Mouse (Mus musculus) G1E (cell line): ENCODE results near the gene Stxbp3. TPM values are rescaled to one million over a fixed set of nuclear protein-coding genes. Genes with fewer than 3 reads are reported as not detected.

Experiments used
- ATAC-seq: 2 replicates; pipeline ENCODE4 v1.8.0; 2016; ENCODE audit warnings: mild to moderate bottlenecking; ENCODE audit not compliant: insufficient number of reproducible peaks, poor library complexity, low FRiP score, severe bottlenecking; ENCODE audit errors: extremely low read depth
- DNase-seq: peaks from one replicate; pipeline ENCODE4 v3.0.0; 2012; ENCODE audit warnings: low spot score
- H3K27me3 ChIP-seq: 2 replicates; pipeline ENCODE4 v1.6.1; 2012; ENCODE audit warnings: mild to moderate bottlenecking, low read length, inconsistent platforms; ENCODE audit not compliant: insufficient read depth
- H3K36me3 ChIP-seq: replicated peaks from 2 replicates; pipeline ENCODE3; 2012; ENCODE audit warnings: mild to moderate bottlenecking, inconsistent platforms
- H3K4me1 ChIP-seq: 2 replicates; pipeline ENCODE4 v1.6.1; 2012; ENCODE audit warnings: low read depth, low read length, inconsistent platforms, mixed read lengths; ENCODE audit not compliant: insufficient read depth
- H3K4me3 ChIP-seq: 2 replicates; pipeline ENCODE4 v1.5.1; 2012; ENCODE audit warnings: low read depth, mild to moderate bottlenecking, inconsistent platforms, low read length, moderate library complexity, mixed read lengths
- H3K9me3 ChIP-seq: replicated peaks from 2 replicates; pipeline ENCODE4 v1.6.1; 2012; ENCODE audit warnings: inconsistent platforms
- CTCF ChIP-seq: IDR thresholded peaks from 2 replicates; pipeline ENCODE4 v1.5.1; 2012; ENCODE audit warnings: low read depth, low read length, inconsistent platforms, mixed read lengths
- GATA1 ChIP-seq: IDR thresholded peaks from 2 replicates; pipeline ENCODE4 v1.6.1; 2012; ENCODE audit warnings: borderline replicate concordance, low read length, inconsistent platforms, mixed read lengths
- GATA2 ChIP-seq: IDR thresholded peaks from 2 replicates; pipeline ENCODE4 v1.6.1; 2012; ENCODE audit warnings: low read depth, low read length, inconsistent platforms, borderline replicate concordance
- POLR2AphosphoS5 ChIP-seq: IDR thresholded peaks from 2 replicates; pipeline ENCODE4 v1.6.1; 2012; ENCODE audit warnings: low read depth, low read length, inconsistent platforms; ENCODE audit not compliant: insufficient replicate concordance
- TAL1 ChIP-seq: conservative IDR thresholded peaks from 2 replicates; pipeline ENCODE4 v1.6.1; 2012; ENCODE audit warnings: low read depth, low read length, inconsistent platforms, mixed read lengths
- polyA plus RNA-seq: library from polyadenylated mRNA; stranded (reverse); fragments of >175 nt; gene quantifications from 2 replicates; pipeline ENCODE4 v1.2.3, GENCODE M21; 2012
- total RNA-seq, 2 experiments: library from RNA; stranded (forward) in 1 of 2; stranded (reverse) in 1 of 2; fragments of 200-1000 nt in 1 of 2; fragments of >200 nt in 1 of 2; fragmentation: Nextera tagmentation in 1 of 2; gene quantifications; 2 replicates each; pipeline ENCODE4 v1.2.3; 2014 to 2017

The Stxbp3 gene
- total RNA-seq (2014; fragmentation: Nextera tagmentation) (35.6 and 36.7 TPM in 2 replicates), total RNA-seq (2017) (27.9 and 28.3 TPM in 2 replicates), polyA plus RNA-seq (8.6 and 9.4 TPM in 2 replicates)

DNA sequence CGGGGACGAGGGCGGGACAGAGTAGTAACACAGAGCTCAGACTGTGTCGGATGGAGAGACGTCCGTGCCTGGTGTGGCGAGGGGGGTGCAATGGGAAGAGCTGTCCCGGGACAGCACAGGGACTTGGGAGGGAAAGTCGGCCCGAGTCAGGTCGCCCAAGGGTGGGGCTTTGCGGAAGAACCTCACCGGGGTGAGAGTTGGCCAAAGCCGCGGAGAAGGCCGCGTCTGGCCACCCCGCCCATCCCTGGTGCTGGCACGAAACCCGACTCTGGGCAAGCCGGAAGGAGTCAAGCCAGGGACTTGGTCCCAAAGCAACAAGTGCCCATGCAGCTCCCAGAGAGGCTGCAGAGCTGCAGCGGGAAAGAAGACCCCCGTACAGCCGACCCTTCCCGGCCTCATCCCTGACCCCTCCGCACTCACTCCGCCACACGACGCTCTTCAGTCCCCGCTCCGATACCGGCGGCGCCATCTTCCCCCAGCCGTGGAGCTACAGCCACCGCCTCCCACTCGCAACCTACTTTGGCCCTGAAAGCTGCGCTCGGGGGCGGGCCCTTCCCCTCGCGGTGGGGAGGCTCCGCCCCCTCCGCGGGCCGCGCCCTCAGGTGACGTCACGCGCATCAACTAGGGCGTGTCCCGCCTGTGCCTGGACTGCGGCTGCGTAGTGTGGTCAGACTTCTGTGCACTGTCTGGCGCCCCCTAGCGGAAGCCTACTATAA is at the start of gene Stxbp3:
Stxbp3 (minus strand) TSS at position 527 of the 716 bp plus-strand sequence.
- peak; percentile 90 for ATAC-seq
- no peaks in the 10 kb centered on the region for H3K9me3 ChIP-seq

DNA sequence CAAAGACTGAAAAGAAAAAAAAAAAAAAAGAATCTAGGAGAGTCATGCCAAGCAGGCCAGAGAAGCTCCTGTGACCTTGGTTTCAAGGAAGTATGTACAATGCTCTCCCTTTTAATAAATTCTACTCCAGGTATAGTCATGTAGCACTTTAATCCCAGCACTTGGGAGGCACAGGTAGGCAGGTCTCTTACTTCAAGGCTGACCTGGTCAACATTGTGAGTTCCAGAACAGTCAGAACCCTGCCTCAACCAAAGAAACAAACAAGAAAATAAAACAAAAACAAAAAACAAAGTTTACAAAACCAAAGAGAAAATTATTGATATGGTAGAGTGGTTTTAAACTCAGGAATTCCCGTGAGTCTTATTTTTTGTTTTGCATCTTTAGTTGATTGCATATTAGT is 49.6 kb upstream of the Stxbp3 start, which contains the start of gene Fndc7:
Fndc7 (minus strand) TSS at position 101 of the 400 bp plus-strand sequence.
- peaks cover 23% of the 10 kb centered on the region for H3K4me1 ChIP-seq
- peaks cover 4% of the 10 kb centered on the region; the same call in 1 of the 2 replicates for H3K27me3 ChIP-seq
- DNase-seq (no peak), ATAC-seq (no peak)
- no peaks in the 10 kb centered on the region for H3K9me3 ChIP-seq
- no peaks in the 10 kb centered on the region for H3K36me3 ChIP-seq
- TF ChIP-seq POLR2AphosphoS5 (no peak), CTCF (no peak), TAL1 (no peak), GATA1 (no peak), GATA2 (no peak)
- H3K4me3 ChIP-seq = no peak within 1 kb of the TSS

More for the DNA sequence above, at the start of gene Stxbp3:
- H3K36me3 ChIP-seq = peaks cover 15% of the 10 kb centered on the region
- peak; percentile 83 for DNase-seq
- H3K27me3 ChIP-seq = peaks cover 13% of the 10 kb centered on the region
- TF ChIP-seq GATA2 (no peak), POLR2AphosphoS5 (no peak), CTCF (peak; percentile 50)
- H3K4me3 ChIP-seq = peak within 1 kb of the TSS; percentile 80
- H3K4me1 ChIP-seq = peaks cover 19% of the 10 kb centered on the region

DNA sequence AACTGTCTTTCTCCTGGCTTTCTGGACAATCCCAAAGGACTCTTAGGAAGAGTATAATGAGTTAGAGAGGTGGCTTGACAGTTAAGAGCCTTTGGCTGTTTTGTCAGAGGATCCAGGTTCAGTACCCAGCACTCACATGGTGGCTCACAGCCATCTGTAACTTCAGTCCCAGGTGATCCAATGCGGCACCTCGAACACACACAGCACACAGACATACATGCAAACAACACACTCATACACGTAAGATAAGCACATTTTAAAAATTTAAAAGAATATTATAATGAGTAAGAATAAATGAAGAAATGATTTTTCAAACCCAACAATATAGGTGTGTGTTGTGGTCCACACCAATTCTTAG is 47.3 kb upstream of the Stxbp3 start:
- DNase-seq (no peak), ATAC-seq (no peak)
- Histone ChIP-seq H3K4me1 (peaks cover 26% of the 10 kb centered on the region), H3K27me3 (no peaks in the 10 kb centered on the region), H3K36me3 (no peaks in the 10 kb centered on the region), H3K4me3 (no peak overlapping the region), H3K9me3 (no peaks in the 10 kb centered on the region)
- TF ChIP-seq POLR2AphosphoS5 = no peak
- TF ChIP-seq CTCF = no peak
- TF ChIP-seq GATA2 = no peak
- TF ChIP-seq GATA1 = no peak
- TF ChIP-seq TAL1 = no peak

DNA sequence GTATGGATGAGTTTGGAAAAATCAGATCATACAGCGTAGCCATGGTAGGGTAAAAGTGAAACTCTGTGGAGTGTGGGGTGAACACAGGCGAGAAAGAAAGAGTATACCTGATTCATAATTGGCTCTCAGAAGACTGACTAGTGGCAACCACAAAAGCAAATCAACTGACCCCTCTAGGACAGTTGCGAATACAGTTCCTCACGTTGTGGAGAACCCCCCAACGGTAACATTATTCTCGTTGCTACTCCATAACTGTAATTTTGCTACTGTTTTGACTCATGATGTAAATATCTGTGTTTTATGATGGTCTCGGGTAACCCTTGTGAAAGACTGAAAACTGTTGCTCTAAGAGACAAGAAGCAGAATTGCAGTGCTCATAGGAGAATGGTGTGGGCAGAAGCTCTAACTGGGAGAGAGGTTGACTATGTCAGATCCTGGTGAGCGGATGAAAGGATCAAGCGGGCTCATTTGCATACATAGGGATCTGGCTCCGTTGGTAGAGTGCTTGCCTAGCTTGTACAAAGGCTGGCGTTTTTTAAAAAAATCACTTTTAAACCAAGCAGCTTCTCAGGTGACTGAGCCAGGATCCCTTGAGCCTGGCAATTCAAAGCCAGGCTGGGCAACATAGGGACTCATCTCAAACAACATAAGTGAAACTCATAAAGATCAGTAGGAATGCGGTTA is 46.8 kb upstream of the Stxbp3 start:
- ATAC-seq = no peak
- no peak for TF ChIP-seq TAL1
- no peak for TF ChIP-seq GATA1
- no peak for TF ChIP-seq POLR2AphosphoS5
- TF ChIP-seq CTCF = no peak
- TF ChIP-seq GATA2 = no peak
- H3K36me3 ChIP-seq = no peaks in the 10 kb centered on the region
- H3K9me3 ChIP-seq = no peaks in the 10 kb centered on the region
- peaks cover 26% of the 10 kb centered on the region for H3K4me1 ChIP-seq
- H3K4me3 ChIP-seq = no peak overlapping the region
- H3K27me3 ChIP-seq = no peaks in the 10 kb centered on the region
- no peak for DNase-seq

DNA sequence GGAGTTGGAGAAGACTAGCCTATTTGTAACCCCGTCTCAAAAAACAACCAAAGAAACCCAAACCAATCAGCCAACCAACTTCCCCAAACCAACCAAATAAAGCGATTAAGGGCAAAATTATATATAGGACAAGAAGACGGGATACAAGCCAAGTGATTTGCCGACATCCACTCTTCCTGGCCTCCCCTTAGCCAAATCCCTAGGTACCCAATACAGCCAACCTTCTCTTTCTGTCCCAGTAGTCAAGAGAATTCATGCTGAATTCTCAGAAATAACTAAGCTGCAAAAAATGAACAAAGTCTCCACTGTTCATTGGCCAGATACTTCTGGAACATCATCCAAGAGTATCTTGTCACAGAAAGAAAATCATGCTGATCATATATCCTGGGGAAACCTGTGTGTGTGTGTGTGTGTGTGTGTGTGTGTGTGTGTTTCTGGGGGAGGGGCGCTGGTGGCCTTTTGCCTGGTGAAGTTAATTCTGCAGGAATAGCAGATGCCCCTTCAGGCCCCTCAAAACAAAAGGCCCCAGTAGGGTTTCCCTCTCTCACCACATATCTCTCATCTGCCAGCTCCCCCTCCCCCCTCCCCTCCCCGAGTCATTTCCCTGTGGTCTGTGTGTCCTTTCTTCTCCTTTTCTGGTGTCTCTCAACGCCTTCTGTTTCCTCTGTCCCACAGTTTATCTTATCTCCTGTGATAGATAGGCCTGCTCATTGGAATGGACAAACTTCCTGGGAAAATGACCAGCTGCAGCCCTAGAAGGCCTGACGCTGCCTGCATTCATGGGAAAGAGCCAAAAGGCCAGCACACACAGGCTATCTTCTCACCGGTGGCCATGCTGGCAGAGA is 45.6 kb upstream of the Stxbp3 start:
- ATAC-seq = peak; percentile 85
- H3K27me3 ChIP-seq = no peaks in the 10 kb centered on the region
- TF ChIP-seq POLR2AphosphoS5 = no peak
- no peak for TF ChIP-seq GATA2
- TF ChIP-seq GATA1 = no peak
- no peak for TF ChIP-seq TAL1
- no peak for TF ChIP-seq CTCF
- DNase-seq = peak; percentile 61
- H3K4me1 ChIP-seq = peaks cover 26% of the 10 kb centered on the region
- H3K36me3 ChIP-seq = no peaks in the 10 kb centered on the region
- H3K4me3 ChIP-seq = no peak overlapping the region; the same call in 1 of the 2 replicates
- H3K9me3 ChIP-seq = no peaks in the 10 kb centered on the region
